Mouse (Mus musculus) cerebellum, postnatal 4 days (tissue): ENCODE data around the gene Kansl3.

ENCODE experiments used
- DNase-seq, 2 experiments: peaks; one replicate each; pipeline ENCODE4 v3.0.0; 2022; ENCODE audit warnings: low spot score in 2 of 2, mixed read lengths in 1 of 2

The Kansl3 gene

GRCm38 (mm10) chr1:36368969-36369645, at the start of gene Kansl3:
Gene Kansl3, minus strand, starts transcription at chr1:36369181.
- DNase-seq: peak; percentile 82 to 93

GRCm38 (mm10) chr1:36404531-36404930, 35.5 kb upstream of the Kansl3 start:
- no peak for DNase-seq

GRCm38 (mm10) chr1:36401509-36401908, 32.5 kb upstream of the Kansl3 start:
- DNase-seq: no peak

- DNase-seq: no peak
Measured at GRCm38 (mm10) chr1:36397041-36397440, 28.1 kb upstream of the Kansl3 start.

GRCm38 (mm10) chr1:36379582-36379981, 10.6 kb upstream of the Kansl3 start:
- DNase-seq: peak in 1 of 2 experiments; percentile 25

GRCm38 (mm10) chr1:36378880-36379279, 9.9 kb upstream of the Kansl3 start:
- no peak for DNase-seq

GRCm38 (mm10) chr1:36371934-36372845, 3.2 kb upstream of the Kansl3 start, which contains the start of gene Fer1l5:
Gene Fer1l5, plus strand, starts transcription at chr1:36372291.
- no peak for DNase-seq

- no peak for DNase-seq
Measured at GRCm38 (mm10) chr1:36370918-36371317, 1.9 kb upstream of the Kansl3 start.

- peak in 1 of 2 experiments; percentile 25 for DNase-seq
Measured at GRCm38 (mm10) chr1:36368112-36368968, 641 bp downstream of the Kansl3 start.

- no peak for DNase-seq
Measured at GRCm38 (mm10) chr1:36367698-36368097, 1.3 kb downstream of the Kansl3 start.

- no peak for DNase-seq
Measured at GRCm38 (mm10) chr1:36356955-36357695, 11.9 kb downstream of the Kansl3 start.

GRCm38 (mm10) chr1:36352351-36352750, 16.6 kb downstream of the Kansl3 start:
- no peak for DNase-seq

- no peak for DNase-seq
Measured at GRCm38 (mm10) chr1:36342547-36342946, 26.4 kb downstream of the Kansl3 start.

GRCm38 (mm10) chr1:36332955-36333887, 35.8 kb downstream of the Kansl3 start:
- DNase-seq: no peak

GRCm38 (mm10) chr1:36331743-36332142, 37.2 kb downstream of the Kansl3 start:
- DNase-seq: no peak

- no peak for DNase-seq
Measured at GRCm38 (mm10) chr1:36326815-36327214, 42.2 kb downstream of the Kansl3 start.

- no peak for DNase-seq
Measured at GRCm38 (mm10) chr1:36325900-36326321, 43.1 kb downstream of the Kansl3 start.

GRCm38 (mm10) chr1:36323746-36324448, 45.1 kb downstream of the Kansl3 start:
- DNase-seq: peak in 1 of 2 experiments; percentile 36

- no peak for DNase-seq
Measured at GRCm38 (mm10) chr1:36323076-36323475, 45.9 kb downstream of the Kansl3 start.
